Mouse (Mus musculus) cerebellum, adult 11-12 months (tissue): ENCODE measurements around the gene Papss1.
A peak's percentile ranks its signal among the peaks of the same experiment; 100 is the strongest.

ENCODE experiments used
- DNase-seq: peaks from one replicate; pipeline ENCODE4 v3.0.0; 2022

Gene Papss1

GRCm38 (mm10) chr3:131636126-131636525 is 71.6 kb downstream of the Papss1 start:
- no peak for DNase-seq

GRCm38 (mm10) chr3:131637008-131637407 is 72.4 kb downstream of the Papss1 start:
- no peak for DNase-seq

DNA sequence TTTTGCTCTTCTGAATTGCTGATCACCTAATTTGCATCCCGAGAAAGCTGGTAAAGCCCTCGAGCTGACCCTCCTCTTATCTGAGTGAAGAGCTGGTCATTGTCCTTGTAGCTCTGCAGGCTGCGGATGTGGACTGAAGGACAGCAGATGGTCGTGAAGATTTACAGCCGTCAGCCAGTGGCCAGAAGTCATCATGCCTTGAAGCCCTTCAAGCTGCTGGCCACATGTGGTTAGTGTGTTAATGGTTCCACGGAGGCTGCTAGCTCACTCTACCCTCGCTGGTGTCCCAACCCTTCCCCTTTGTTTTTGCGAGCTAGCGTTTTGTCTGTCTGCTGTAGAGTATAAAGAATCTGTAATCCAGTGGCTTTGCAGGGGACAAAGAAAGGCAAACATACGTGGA is 73.1 kb downstream of the Papss1 start:
- no peak for DNase-seq

GRCm38 (mm10) chr3:131638216-131638615 is 73.6 kb downstream of the Papss1 start:
- peak; percentile 65 for DNase-seq

DNA sequence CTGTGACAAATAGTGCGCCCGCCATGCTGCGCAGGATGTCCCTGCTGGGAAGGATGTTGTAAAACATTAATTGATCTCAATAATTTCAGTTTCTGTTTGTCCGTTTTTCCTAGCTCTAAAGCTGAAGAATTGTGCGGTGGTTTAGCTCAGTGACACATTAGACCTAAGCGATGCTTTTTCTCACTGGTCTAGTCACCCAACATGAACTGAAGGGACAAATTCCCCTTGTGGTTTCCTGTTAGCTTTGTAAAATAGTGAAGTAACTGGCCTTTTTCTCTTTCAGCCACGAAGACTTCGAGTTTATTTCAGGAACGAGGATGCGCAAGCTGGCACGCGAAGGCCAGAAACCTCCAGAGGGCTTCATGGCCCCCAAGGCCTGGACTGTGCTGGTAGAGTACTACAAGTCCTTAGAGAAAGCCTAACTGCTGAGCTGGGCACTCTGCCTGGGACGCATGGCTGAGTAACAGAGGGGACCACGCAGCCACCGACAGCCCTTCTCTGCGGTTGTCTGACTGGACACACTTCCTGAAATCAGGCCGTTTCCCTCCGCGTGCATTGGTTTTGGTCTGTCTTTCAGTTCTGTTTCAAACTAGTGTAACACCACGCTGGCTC is 78.2 kb downstream of the Papss1 start:
- peak; percentile 15 for DNase-seq

GRCm38 (mm10) chr3:131645203-131645602 is 80.6 kb downstream of the Papss1 start:
- DNase-seq: no peak

GRCm38 (mm10) chr3:131654366-131654765 is 89.8 kb downstream of the Papss1 start:
- DNase-seq: no peak

GRCm38 (mm10) chr3:131656032-131656431 is 91.5 kb downstream of the Papss1 start:
- no peak for DNase-seq

DNA sequence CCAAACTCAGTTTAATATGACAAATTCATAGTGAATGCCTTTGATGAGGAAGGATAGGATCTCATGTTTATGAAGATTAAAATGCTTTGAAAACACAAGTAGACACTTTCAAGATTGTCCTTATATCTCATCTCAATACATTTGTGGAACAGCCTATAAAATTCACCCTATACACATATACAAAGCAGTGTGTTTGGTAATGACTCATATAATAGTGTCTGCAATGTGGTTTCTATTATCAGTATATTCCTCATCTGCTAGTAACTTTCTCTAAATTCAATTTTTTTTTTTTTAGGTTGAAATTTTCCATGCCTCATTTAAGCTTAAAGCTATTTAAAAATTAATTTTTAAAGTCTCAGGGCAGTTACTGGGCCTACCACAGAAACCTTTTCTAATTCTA is 95.6 kb downstream of the Papss1 start:
- DNase-seq: no peak

DNA sequence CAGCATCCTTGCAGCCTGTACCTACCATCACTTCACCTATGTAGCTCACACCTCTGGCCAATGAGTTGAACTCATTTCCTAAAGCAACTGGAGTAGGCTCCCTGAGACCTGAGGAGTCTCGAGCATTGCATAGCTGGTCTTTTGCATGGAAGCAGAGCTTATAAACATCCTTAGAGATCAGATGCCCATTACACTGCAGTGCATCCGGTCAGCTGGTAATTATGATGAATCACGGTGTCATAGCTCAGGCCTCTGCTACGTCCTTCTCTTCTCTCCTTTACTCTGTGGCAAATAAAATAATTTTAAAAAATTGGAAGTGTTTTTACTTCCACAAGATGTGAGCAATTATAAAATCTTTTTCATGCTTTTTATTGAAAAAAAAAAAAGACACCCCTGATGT is 96.1 kb downstream of the Papss1 start:
- no peak for DNase-seq

DNA sequence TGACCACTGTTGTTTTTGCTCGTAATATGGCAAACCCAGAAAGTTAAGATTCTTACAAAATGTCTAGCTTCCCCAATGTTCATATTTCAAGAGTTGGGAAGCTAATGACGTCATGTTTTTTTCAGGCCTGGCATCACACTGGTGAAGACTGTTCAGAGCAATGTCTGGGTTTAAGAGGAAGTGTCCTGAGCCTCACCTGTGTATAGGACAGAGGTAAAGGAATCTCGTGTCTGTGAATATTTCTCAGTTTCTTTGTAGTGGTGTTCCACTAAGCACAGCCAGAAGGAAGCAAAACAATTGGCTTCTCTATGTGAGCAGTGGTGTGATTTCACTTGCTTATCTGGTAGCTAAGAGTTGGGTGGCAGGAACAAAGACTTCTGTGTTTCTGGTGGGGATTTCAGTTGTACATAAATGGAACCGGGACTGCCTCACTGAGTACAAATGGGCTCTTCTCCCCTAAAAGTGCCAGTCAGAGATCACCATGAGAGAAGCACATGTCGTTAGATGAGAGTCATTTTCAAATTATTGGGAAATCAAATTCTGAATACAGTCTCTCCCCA is 98.1 kb downstream of the Papss1 start:
- no peak for DNase-seq

GRCm38 (mm10) chr3:131669910-131670309 is 105.3 kb downstream of the Papss1 start:
- no peak for DNase-seq

DNA sequence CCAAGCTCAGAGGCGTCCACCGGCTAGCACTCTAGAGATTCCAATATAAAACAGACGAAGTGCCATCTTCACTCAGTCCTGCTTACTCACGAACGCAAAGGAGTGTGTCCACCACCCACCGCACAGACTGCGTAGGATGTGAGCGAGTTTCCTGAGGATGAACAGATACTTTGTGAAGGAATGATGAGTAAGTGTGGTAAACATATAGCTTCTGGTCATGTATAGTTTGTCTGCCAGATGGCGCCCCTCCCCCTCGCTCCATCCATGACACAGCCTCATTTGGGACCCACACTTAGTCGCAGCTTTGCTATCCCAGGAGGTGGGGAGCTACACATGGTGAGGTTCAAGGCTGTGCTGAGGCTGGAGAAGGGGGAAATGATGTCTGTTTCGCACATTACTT is 121.5 kb downstream of the Papss1 start:
- no peak for DNase-seq

- no peak for DNase-seq
Observed at GRCm38 (mm10) chr3:131689949-131690348, 125.4 kb downstream of the Papss1 start.

- no peak for DNase-seq
Observed at GRCm38 (mm10) chr3:131690543-131690942, 126.0 kb downstream of the Papss1 start.

DNA sequence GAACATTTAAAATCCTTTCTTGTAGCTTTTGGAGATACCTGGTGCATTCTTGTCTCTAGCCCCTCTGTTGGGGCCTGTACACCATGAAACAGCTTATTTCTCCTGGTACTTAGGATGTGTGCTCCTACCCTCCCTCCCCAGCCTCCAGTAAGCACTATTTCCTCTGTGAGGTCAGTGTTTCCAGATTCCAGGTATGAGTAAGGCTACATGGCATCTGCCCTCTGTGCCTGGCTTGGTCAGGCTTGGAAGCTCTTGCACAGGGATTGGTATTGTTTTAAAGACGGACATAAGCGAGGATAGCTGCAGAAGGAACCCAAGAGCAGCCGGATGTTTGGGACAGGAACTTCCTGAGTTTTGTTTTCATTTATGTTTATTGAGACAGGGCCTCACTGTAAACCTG is 126.6 kb downstream of the Papss1 start:
- DNase-seq: no peak
